Mouse (Mus musculus) layer of hippocampus, adult 2 months (tissue): ENCODE results near the gene Eid3. TPM values are rescaled to one million over a fixed set of nuclear protein-coding genes. Genes with fewer than 3 reads are reported as not detected.

Experiments used
- DNase-seq, 2 experiments: peaks; one replicate each; pipeline ENCODE4 v3.0.0; 2022; ENCODE audit warnings: low spot score in 2 of 2
- H3K27ac ChIP-seq: fragments of 200-600 bp; 2 replicates; pipeline ENCODE4 v1.8.1; 2022
- H3K4me3 ChIP-seq: fragments of 200-600 bp; 2 replicates; pipeline ENCODE4 v1.8.1; 2022; ENCODE audit warnings: mild to moderate bottlenecking
- CTCF ChIP-seq: fragments of 200-600 bp; conservative IDR thresholded peaks from 2 replicates; pipeline ENCODE4 v1.8.1; 2022; ENCODE audit warnings: antibody characterized with exemption, mild to moderate bottlenecking, moderate library complexity
- long read RNA-seq, 2 experiments: library from polyadenylated mRNA; stranded (forward); transcript quantifications; one replicate each; pipeline ENCODE4 v2.0.0; 2021; ENCODE audit warnings: borderline mapping rate in 2 of 2
- total RNA-seq, 2 experiments: library from RNA; stranded (reverse); gene quantifications; 2 replicates each; pipeline ENCODE4 v1.2.3; 2021

Eid3 gene
- 1 to 10 TPM; 2.7 TPM for total RNA-seq
- long read RNA-seq, experiment 1 = 0 reads
- long read RNA-seq, experiment 2 = 0 reads

DNA sequence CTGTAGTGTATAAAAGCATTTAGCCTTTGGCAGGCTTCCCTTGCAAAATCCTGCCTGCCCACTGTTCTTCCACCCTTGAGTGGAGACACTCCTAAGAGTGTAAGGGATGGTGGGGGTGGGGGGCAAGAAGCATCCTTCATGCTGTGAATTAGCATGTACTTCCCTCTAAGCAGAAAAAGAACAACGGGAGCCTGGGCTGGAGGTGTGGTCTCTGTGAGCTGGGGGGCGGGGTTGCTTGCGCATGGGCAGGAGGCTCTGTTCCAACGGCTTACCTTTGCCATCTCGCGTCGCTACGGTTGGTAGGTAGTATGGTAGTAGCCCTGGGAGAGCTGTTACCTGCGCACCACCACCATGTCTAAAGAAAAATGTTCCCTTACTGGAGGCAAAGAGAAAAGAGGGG, at the start of gene Eid3:
Gene Eid3 (plus strand): TSS at position 271 of the 400 bp plus-strand sequence.
- Histone ChIP-seq H3K27ac (no peak within 1 kb of the TSS), H3K4me3 (no peak within 1 kb of the TSS)
- TF ChIP-seq CTCF = no peak
- no peak for DNase-seq

GRCm38 (mm10) chr10:82817514-82817913, 48.9 kb upstream of the Eid3 start:
- Histone ChIP-seq H3K4me3 (no peak overlapping the region), H3K27ac (no peak overlapping the region)
- DNase-seq = no peak
- TF ChIP-seq CTCF = no peak

- DNase-seq = no peak
- Histone ChIP-seq H3K4me3 (no peak overlapping the region), H3K27ac (no peak overlapping the region)
Observed at GRCm38 (mm10) chr10:82817936-82818335, 48.5 kb upstream of the Eid3 start.

DNA sequence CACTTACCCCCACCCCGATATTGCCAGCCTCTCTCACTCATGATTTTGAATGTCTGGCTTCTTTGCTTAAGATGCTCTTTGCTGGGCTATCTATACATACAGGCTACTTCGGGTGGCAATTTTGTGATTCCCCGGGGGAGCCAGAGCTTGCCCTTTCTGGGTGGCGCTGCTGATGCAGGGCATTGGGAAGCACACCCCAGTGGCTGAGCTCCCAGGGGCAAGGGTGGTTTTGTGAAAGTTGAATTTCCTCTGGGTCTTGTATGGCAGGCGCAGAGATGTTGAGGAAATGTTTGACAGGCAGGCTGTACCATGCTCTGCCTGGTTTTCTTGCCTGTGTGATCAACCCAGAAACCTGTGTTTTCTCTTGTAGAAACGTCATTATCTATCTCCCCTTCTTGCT, 47.8 kb upstream of the Eid3 start:
- Histone ChIP-seq H3K27ac (no peak overlapping the region), H3K4me3 (no peak overlapping the region)
- no peak for DNase-seq
- no peak for TF ChIP-seq CTCF

More at GRCm38 (mm10) chr10:82817936-82818335, 48.5 kb upstream of the Eid3 start:
- no peak for TF ChIP-seq CTCF

DNA sequence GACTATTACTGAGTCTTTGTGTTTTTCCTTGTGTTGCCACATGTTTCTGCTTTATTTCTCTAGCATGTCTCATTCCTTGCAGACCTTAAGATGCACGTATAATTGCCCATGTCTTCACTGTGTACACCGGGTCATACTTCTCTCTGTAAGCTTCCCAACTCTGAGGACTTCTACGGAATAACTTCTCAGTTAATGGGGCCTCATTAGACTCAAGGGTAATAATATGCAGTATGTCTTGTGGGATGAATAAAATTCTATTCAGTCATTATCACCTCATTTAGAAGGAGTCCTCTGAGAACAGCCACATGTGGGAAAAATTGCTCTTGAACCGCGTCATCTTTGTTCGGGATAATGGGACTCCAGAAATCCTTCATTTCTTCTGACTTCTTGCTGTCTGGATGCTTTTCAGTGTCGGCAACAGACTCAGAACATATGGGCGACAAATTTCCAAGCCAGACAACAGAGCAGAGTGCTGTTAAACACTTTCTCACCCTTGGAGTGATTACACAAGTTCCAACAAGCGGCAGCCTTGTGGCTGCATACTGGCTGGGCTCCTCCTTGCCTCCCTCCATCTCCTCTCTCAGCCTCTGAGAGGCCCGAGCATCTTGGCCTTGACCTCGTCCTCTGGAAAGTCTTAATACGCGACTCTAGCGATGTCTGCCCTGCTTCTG, 43.2 kb upstream of the Eid3 start:
- DNase-seq = no peak
- H3K4me3 ChIP-seq = no peak overlapping the region
- TF ChIP-seq CTCF = no peak
- H3K27ac ChIP-seq = no peak overlapping the region

DNA sequence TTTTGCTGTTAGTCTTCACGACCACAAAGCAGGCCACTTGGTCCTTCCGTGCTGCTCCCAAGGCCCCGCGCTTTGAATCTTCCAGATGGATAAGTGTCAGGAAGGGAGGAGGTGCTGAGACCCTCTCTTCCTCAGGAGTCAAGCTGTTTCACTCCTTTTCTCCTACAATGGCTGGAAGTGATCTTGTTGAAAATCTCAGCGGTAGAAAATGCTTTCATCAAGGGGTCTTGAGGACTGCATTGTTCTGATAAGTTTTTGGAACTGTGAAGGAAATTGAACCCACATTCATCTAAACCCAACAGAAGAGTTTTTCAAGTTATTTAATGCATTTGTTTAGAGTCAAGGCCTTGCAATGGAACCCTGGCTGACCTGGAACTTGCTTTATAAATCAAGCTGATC, 42.6 kb upstream of the Eid3 start:
- Histone ChIP-seq H3K4me3 (no peak overlapping the region), H3K27ac (no peak overlapping the region)
- no peak for TF ChIP-seq CTCF
- DNase-seq = no peak

- Histone ChIP-seq H3K4me3 (no peak overlapping the region), H3K27ac (no peak overlapping the region)
- no peak for DNase-seq
- no peak for TF ChIP-seq CTCF
Observed at GRCm38 (mm10) chr10:82824541-82824940, 41.9 kb upstream of the Eid3 start.

DNA sequence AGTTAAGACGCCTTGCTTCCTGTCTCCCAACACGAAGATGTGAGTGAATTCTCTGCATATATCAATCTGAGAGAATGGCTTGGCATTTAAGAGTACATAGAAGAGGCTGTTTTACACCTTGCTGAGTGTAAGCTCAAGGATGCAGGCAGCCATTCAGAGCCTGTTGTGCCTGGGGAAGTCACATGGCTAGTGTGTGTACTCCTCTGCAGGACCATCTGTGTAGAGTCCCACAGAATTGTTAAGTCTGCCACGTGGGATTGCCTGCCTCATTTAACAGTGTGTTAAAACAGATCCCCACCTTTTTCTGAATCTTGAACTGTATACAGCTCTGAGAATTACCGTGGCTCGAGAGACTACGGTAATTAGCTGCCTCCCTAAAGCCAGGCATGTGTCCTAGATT, 39.9 kb upstream of the Eid3 start:
- TF ChIP-seq CTCF = no peak
- peak; percentile 30 to 54 for DNase-seq
- no peak overlapping the region for H3K27ac ChIP-seq
- H3K4me3 ChIP-seq = no peak overlapping the region; the same call in 1 of the 2 replicates

- TF ChIP-seq CTCF = no peak
- Histone ChIP-seq H3K27ac (no peak within 1 kb of the TSS), H3K4me3 (no peak within 1 kb of the TSS)
- no peak for DNase-seq
Observed at GRCm38 (mm10) chr10:82833926-82834325, 32.5 kb upstream of the Eid3 start, which contains the start of gene Txnrd1. Txnrd1 (plus strand) TSS chr10:82833951.

- DNase-seq = no peak
- Histone ChIP-seq H3K27ac (no peak overlapping the region), H3K4me3 (no peak overlapping the region)
- TF ChIP-seq CTCF = no peak
Observed at GRCm38 (mm10) chr10:82835898-82836297, 30.5 kb upstream of the Eid3 start.

DNA sequence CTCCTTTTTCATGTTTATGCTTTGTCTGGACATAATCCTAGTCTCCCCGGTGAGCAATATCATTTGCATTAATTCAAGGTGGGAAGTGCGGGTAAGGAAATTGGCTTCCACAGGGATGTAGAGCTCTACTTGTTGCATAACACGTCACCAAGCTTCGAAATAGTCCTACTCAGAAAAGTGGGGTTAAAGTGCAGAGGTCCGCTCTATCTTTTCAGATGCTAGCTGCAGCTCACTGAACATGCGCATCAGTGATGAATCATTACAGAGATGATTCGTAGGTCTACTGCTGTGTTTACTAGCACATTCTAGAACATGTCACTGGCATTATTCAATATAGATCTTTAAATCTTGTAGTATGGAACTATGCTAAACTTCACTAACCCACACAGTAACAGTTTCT, 28.0 kb upstream of the Eid3 start:
- TF ChIP-seq CTCF = no peak
- H3K27ac ChIP-seq = no peak overlapping the region

GRCm38 (mm10) chr10:82844090-82844489, 22.3 kb upstream of the Eid3 start:
- TF ChIP-seq CTCF = no peak
- no peak for DNase-seq
- H3K4me3 ChIP-seq = no peak overlapping the region
- H3K27ac ChIP-seq = no peak overlapping the region

More for the DNA sequence above, 28.0 kb upstream of the Eid3 start:
- no peak overlapping the region for H3K4me3 ChIP-seq
- DNase-seq = no peak

- no peak overlapping the region for H3K27ac ChIP-seq
- DNase-seq = no peak
- no peak for TF ChIP-seq CTCF
- no peak overlapping the region for H3K4me3 ChIP-seq
Observed at GRCm38 (mm10) chr10:82844731-82845130, 21.7 kb upstream of the Eid3 start.

- Histone ChIP-seq H3K27ac (no peak overlapping the region), H3K4me3 (no peak overlapping the region)
- DNase-seq = no peak
- no peak for TF ChIP-seq CTCF
Observed at GRCm38 (mm10) chr10:82847821-82848459, 18.5 kb upstream of the Eid3 start.
